Mouse (Mus musculus): ENCODE data around the gene Slc27a5. TPM values are rescaled to one million over a fixed set of nuclear protein-coding genes. Genes with fewer than 3 reads are reported as not detected.

Gene Slc27a5
- total RNA-seq, 2 experiments from 2014 or later: 0.20 TPM; not detected in 1

GRCm38 (mm10) chr7:13031069-13031468 is 33.1 kb upstream of the Slc27a5 start:
- DNase-seq (ENCODE audit: extremely low spot score in 1 of 2, low spot score in 2 of 2): peak; percentile 7 to 42
- intact Hi-C loops (cut with DNase I): no loop called here

- intact Hi-C loops (cut with DNase I): no loop called here
- DNase-seq (ENCODE audit: extremely low spot score in 1 of 2, low spot score in 2 of 2): no peak
Measured at GRCm38 (mm10) chr7:13028986-13029385, 31.0 kb upstream of the Slc27a5 start.

GRCm38 (mm10) chr7:13025511-13026112 is 27.6 kb upstream of the Slc27a5 start:
- DNase-seq (ENCODE audit: extremely low spot score in 1 of 2, low spot score in 2 of 2): no peak
- intact Hi-C loops (cut with DNase I): loop anchor here (2.0 kb wide), 1 partner anchor 17 kb away; no protein-coding TSS in a partner anchor

GRCm38 (mm10) chr7:13024805-13025204 is 26.8 kb upstream of the Slc27a5 start:
- peak; percentile 80 to 94 for DNase-seq (ENCODE audit: extremely low spot score in 1 of 2, low spot score in 2 of 2)
- intact Hi-C loops (cut with DNase I): loop anchor here (2.0 kb wide), 1 partner anchor 16 kb away; no protein-coding TSS in a partner anchor

- peak; percentile 91 to 96 for DNase-seq (ENCODE audit: extremely low spot score in 1 of 2, low spot score in 2 of 2)
- intact Hi-C loops (cut with DNase I): loop anchor here (2.0 kb wide), 1 partner anchor 15 kb away; no protein-coding TSS in a partner anchor
Measured at GRCm38 (mm10) chr7:13023928-13024731, 26.1 kb upstream of the Slc27a5 start.

GRCm38 (mm10) chr7:13022773-13023535 is 25.0 kb upstream of the Slc27a5 start:
- peak in 1 of 2 experiments; percentile 86 for DNase-seq (ENCODE audit: extremely low spot score in 1 of 2, low spot score in 2 of 2)
- intact Hi-C loops (cut with DNase I): no loop called here

- intact Hi-C loops (cut with DNase I): no loop called here
- DNase-seq (ENCODE audit: extremely low spot score in 1 of 2, low spot score in 2 of 2): no peak
Measured at GRCm38 (mm10) chr7:13015217-13015616, 17.2 kb upstream of the Slc27a5 start.

GRCm38 (mm10) chr7:13014275-13014839 is 16.4 kb upstream of the Slc27a5 start:
- no peak for DNase-seq (ENCODE audit: extremely low spot score in 1 of 2, low spot score in 2 of 2)
- intact Hi-C loops (cut with DNase I): no loop called here

- DNase-seq (ENCODE audit: extremely low spot score in 1 of 2, low spot score in 2 of 2): no peak
- intact Hi-C loops (cut with DNase I): no loop called here
Measured at GRCm38 (mm10) chr7:13013671-13014070, 15.7 kb upstream of the Slc27a5 start.

GRCm38 (mm10) chr7:13010005-13010908 is 12.3 kb upstream of the Slc27a5 start, which contains the start of gene Zbtb45:
Zbtb45 (minus strand) TSS chr7:13010034.
- peak in 1 of 2 experiments; percentile 53 for DNase-seq (ENCODE audit: extremely low spot score in 1 of 2, low spot score in 2 of 2)
- intact Hi-C loops (cut with DNase I): no loop called here

- intact Hi-C loops (cut with DNase I): loop anchor here (2.0 to 5.0 kb wide), 3 partner anchors 15 to 97 kb away; no protein-coding TSS in a partner anchor
- DNase-seq (ENCODE audit: extremely low spot score in 1 of 2, low spot score in 2 of 2): peak; percentile 94 to 95
Measured at GRCm38 (mm10) chr7:13009143-13010004, 11.4 kb upstream of the Slc27a5 start.

- DNase-seq (ENCODE audit: extremely low spot score in 1 of 2, low spot score in 2 of 2): peak in 1 of 2 experiments; percentile 58
- intact Hi-C loops (cut with DNase I): loop anchor here (2.0 to 5.0 kb wide), 3 partner anchors 17 to 95 kb away; no protein-coding TSS in a partner anchor
Measured at GRCm38 (mm10) chr7:13007341-13008092, 9.5 kb upstream of the Slc27a5 start.

- DNase-seq (ENCODE audit: extremely low spot score in 1 of 2, low spot score in 2 of 2): peak in 1 of 2 experiments; percentile 29
- intact Hi-C loops (cut with DNase I): loop anchor here (5.0 kb wide), 2 partner anchors 36 to 94 kb away; no protein-coding TSS in a partner anchor
Measured at GRCm38 (mm10) chr7:13006531-13006930, 8.5 kb upstream of the Slc27a5 start.

GRCm38 (mm10) chr7:13006011-13006410 is 8.0 kb upstream of the Slc27a5 start:
- intact Hi-C loops (cut with DNase I): loop anchor here (5.0 kb wide), 2 partner anchors 36 to 94 kb away; no protein-coding TSS in a partner anchor
- DNase-seq (ENCODE audit: extremely low spot score in 1 of 2, low spot score in 2 of 2): peak in 1 of 2 experiments; percentile 26

- no peak for DNase-seq (ENCODE audit: extremely low spot score in 1 of 2, low spot score in 2 of 2)
- intact Hi-C loops (cut with DNase I): no loop called here
Measured at GRCm38 (mm10) chr7:13003380-13003779, 5.4 kb upstream of the Slc27a5 start.

- intact Hi-C loops (cut with DNase I): no loop called here
- DNase-seq (ENCODE audit: extremely low spot score in 1 of 2, low spot score in 2 of 2): no peak
Measured at GRCm38 (mm10) chr7:13001584-13001983, 3.6 kb upstream of the Slc27a5 start.
